Mouse (Mus musculus): ENCODE measurements around the gene Uso1.

Gene Uso1

GRCm38 (mm10) chr5:92196895-92197811 is 59.4 kb downstream of the Uso1 start:
- no peak for DNase-seq

GRCm38 (mm10) chr5:92198266-92198665 is 60.5 kb downstream of the Uso1 start:
- DNase-seq, result no peak

- no peak for DNase-seq
These were observed 66.7 kb downstream of the Uso1 start for GRCm38 (mm10) chr5:92204162-92205036.

GRCm38 (mm10) chr5:92205184-92205583 is 67.4 kb downstream of the Uso1 start:
- DNase-seq, result no peak

GRCm38 (mm10) chr5:92205706-92206105 is 68.0 kb downstream of the Uso1 start:
- DNase-seq, result no peak

GRCm38 (mm10) chr5:92206121-92206520 is 68.4 kb downstream of the Uso1 start:
- DNase-seq, result no peak

GRCm38 (mm10) chr5:92210205-92210604 is 72.5 kb downstream of the Uso1 start:
- no peak for DNase-seq

GRCm38 (mm10) chr5:92212231-92212630 is 74.5 kb downstream of the Uso1 start:
- DNase-seq, result no peak

GRCm38 (mm10) chr5:92215308-92215707 is 77.6 kb downstream of the Uso1 start, which contains the start of gene U90926:
U90926 (minus strand) TSS chr5:92215408.
- no peak for DNase-seq

GRCm38 (mm10) chr5:92218915-92219793 is 81.4 kb downstream of the Uso1 start:
- DNase-seq, result no peak

- peak in 1 of 2 experiments; percentile 35 for DNase-seq
These were observed 82.1 kb downstream of the Uso1 start for GRCm38 (mm10) chr5:92219826-92220225.

- peak; percentile 45 to 64 for DNase-seq
These were observed 82.7 kb downstream of the Uso1 start for GRCm38 (mm10) chr5:92220287-92220902.

- DNase-seq, result no peak
These were observed 90.0 kb downstream of the Uso1 start for GRCm38 (mm10) chr5:92227782-92228181.

- DNase-seq, result no peak
These were observed 91.0 kb downstream of the Uso1 start for GRCm38 (mm10) chr5:92228776-92229175.

- no peak for DNase-seq
These were observed 91.8 kb downstream of the Uso1 start for GRCm38 (mm10) chr5:92229514-92229913.

GRCm38 (mm10) chr5:92230306-92230705 is 92.6 kb downstream of the Uso1 start:
- DNase-seq, result no peak

GRCm38 (mm10) chr5:92231836-92232235 is 94.1 kb downstream of the Uso1 start:
- DNase-seq, result no peak

- DNase-seq, result no peak
These were observed 95.6 kb downstream of the Uso1 start for GRCm38 (mm10) chr5:92233366-92233765.

- DNase-seq, result no peak
These were observed 97.3 kb downstream of the Uso1 start for GRCm38 (mm10) chr5:92234939-92235557.

- peak; percentile 75 to 84 for DNase-seq
These were observed 101.8 kb downstream of the Uso1 start for GRCm38 (mm10) chr5:92239333-92240232.

Measured in cerebellum, postnatal 25 days (tissue).